Mouse (Mus musculus) stomach, embryonic 14.5 days (tissue): ENCODE data around the gene Ttc30a2. TPM values are rescaled to one million over a fixed set of nuclear protein-coding genes. Genes with fewer than 3 reads are reported as not detected.
"Not testable (repeated sequence)": the region's sequence is repeated elsewhere in the genome, so short reads cannot be mapped to it uniquely, and the experiment has no call there.

ENCODE experiments used
- ATAC-seq: fragments of 200-750 bp; cut with Nextera tagmentation; 2 replicates; pipeline ENCODE4 v1.8.0; 2017; ENCODE audit warnings: low read depth, moderate TSS enrichment; ENCODE audit not compliant: insufficient number of reproducible peaks, insufficient read depth, low FRiP score
- H3K27ac ChIP-seq: fragments of 300-500 bp; sonication (generic); 2 replicates; pipeline ENCODE4 v1.5.1; 2014; ENCODE audit warnings: mild to moderate bottlenecking, low read length, moderate library complexity, mixed read lengths
- H3K27me3 ChIP-seq: fragments of 300-500 bp; sonication (generic); 2 replicates; pipeline ENCODE4 v1.6.1; 2014; ENCODE audit warnings: low read length, control low read depth, mixed read lengths; ENCODE audit not compliant: control insufficient read depth, insufficient read depth
- H3K36me3 ChIP-seq: fragments of 300-500 bp; sonication (generic); 2 replicates; pipeline ENCODE4 v1.6.1; 2014; ENCODE audit warnings: mild to moderate bottlenecking, control low read depth, low read length, moderate library complexity, mixed read lengths; ENCODE audit not compliant: control insufficient read depth, insufficient read depth
- H3K4me1 ChIP-seq: fragments of 300-500 bp; sonication (generic); 2 replicates; pipeline ENCODE4 v1.6.1; 2014; ENCODE audit warnings: low read length, control low read depth, mixed read lengths; ENCODE audit not compliant: control insufficient read depth, insufficient read depth
- H3K4me2 ChIP-seq: fragments of 300-500 bp; sonication (generic); replicated peaks from 2 replicates; pipeline ENCODE4 v1.6.1; 2014; ENCODE audit warnings: low read depth, low read length, control low read depth
- H3K4me3 ChIP-seq: fragments of 300-500 bp; sonication (generic); 2 replicates; pipeline ENCODE4 v1.5.1; 2014; ENCODE audit warnings: low read depth, low read length, control low read depth
- H3K9ac ChIP-seq: fragments of 300-500 bp; sonication (generic); replicated peaks from 2 replicates; pipeline ENCODE4 v1.6.1; 2014; ENCODE audit warnings: low read depth, mild to moderate bottlenecking, control low read depth, low read length, moderate library complexity, mixed read lengths
- H3K9me3 ChIP-seq: fragments of 300-500 bp; sonication (generic); 2 replicates; pipeline ENCODE4 v1.6.1; 2016; ENCODE audit warnings: low read depth, low read length, control low read depth; ENCODE audit not compliant: control insufficient read depth
- WGBS: fragments of 180-500 bp; shearing (Covaris S2); extraction: QIAGEN DNeasy Blood & Tissue Kit; methylation state at CpG from one replicate; pipeline ENCODE4 v1.1.7; 2014; 5-methylcytosine and 5-hydroxymethylcytosine counted together
- polyA plus RNA-seq: library from polyadenylated mRNA; unstranded; fragments of >200 nt; fragmentation: Nextera tagmentation; extraction: Ambion mirVana; gene quantifications from 2 replicates; pipeline ENCODE4 v1.2.1, GENCODE M21; 2014

The Ttc30a2 gene
- polyA plus RNA-seq, 1 experiment from 2014 or later = 0.42 TPM

GRCm38 (mm10) chr2:75987739-75988138, 9.8 kb upstream of the Ttc30a2 start:
- H3K4me3 ChIP-seq = no peak overlapping the region
- no peaks in the 10 kb centered on the region for H3K9me3 ChIP-seq
- 61% methylated on average over 9 of the region's 9 CpGs for WGBS
- no peaks in the 10 kb centered on the region for H3K27me3 ChIP-seq
- peaks cover 27% of the 10 kb centered on the region for H3K4me1 ChIP-seq
- H3K36me3 ChIP-seq = no peaks in the 10 kb centered on the region
- no peak for ATAC-seq
- H3K4me2 ChIP-seq = no peak overlapping the region
- H3K27ac ChIP-seq = no peak overlapping the region
- no peak overlapping the region for H3K9ac ChIP-seq

GRCm38 (mm10) chr2:75985124-75985523, 7.2 kb upstream of the Ttc30a2 start:
- WGBS = 2% methylated on average over 2 of the region's 2 CpGs

GRCm38 (mm10) chr2:75983847-75984246, 5.9 kb upstream of the Ttc30a2 start:
- no peak overlapping the region for H3K27ac ChIP-seq
- no peak for ATAC-seq
- H3K9ac ChIP-seq = no peak overlapping the region
- H3K4me3 ChIP-seq = no peak overlapping the region
- no peak overlapping the region for H3K4me2 ChIP-seq
- H3K36me3 ChIP-seq = no peaks in the 10 kb centered on the region
- no peaks in the 10 kb centered on the region for H3K27me3 ChIP-seq
- no peaks in the 10 kb centered on the region for H3K9me3 ChIP-seq
- peaks cover 16% of the 10 kb centered on the region for H3K4me1 ChIP-seq
- 79% methylated on average over 3 of the region's 3 CpGs for WGBS

More at GRCm38 (mm10) chr2:75985124-75985523, 7.2 kb upstream of the Ttc30a2 start:
- no peak overlapping the region for H3K9ac ChIP-seq
- H3K27ac ChIP-seq = no peak overlapping the region
- peaks cover 20% of the 10 kb centered on the region for H3K4me1 ChIP-seq
- peak; percentile 59; the same call in 1 of the 2 replicates for ATAC-seq
- no peak overlapping the region for H3K4me3 ChIP-seq
- no peak overlapping the region for H3K4me2 ChIP-seq
- no peaks in the 10 kb centered on the region for H3K36me3 ChIP-seq
- H3K9me3 ChIP-seq = no peaks in the 10 kb centered on the region
- H3K27me3 ChIP-seq = no peaks in the 10 kb centered on the region

- H3K4me3 ChIP-seq = no peak overlapping the region
- ATAC-seq = no peak
- no peak overlapping the region for H3K4me2 ChIP-seq
- H3K4me1 ChIP-seq = peaks cover 8% of the 10 kb centered on the region
- H3K9ac ChIP-seq = no peak overlapping the region
- H3K27me3 ChIP-seq = no peaks in the 10 kb centered on the region
- no peak overlapping the region for H3K27ac ChIP-seq
- WGBS = 96% methylated on average over 3 of the region's 3 CpGs
- H3K9me3 ChIP-seq = no peaks in the 10 kb centered on the region
- H3K36me3 ChIP-seq = no peaks in the 10 kb centered on the region
Observed at GRCm38 (mm10) chr2:75983091-75983490, 5.1 kb upstream of the Ttc30a2 start.

- H3K27me3 ChIP-seq = no peaks in the 10 kb centered on the region
- no peak overlapping the region for H3K4me3 ChIP-seq
- H3K27ac ChIP-seq = no peak overlapping the region
- H3K9me3 ChIP-seq = no peaks in the 10 kb centered on the region
- H3K9ac ChIP-seq = no peak overlapping the region
- ATAC-seq = no peak
- WGBS = 93% methylated on average over 4 of the region's 4 CpGs
- peaks cover 4% of the 10 kb centered on the region; the same call in 1 of the 2 replicates for H3K4me1 ChIP-seq
- no peak overlapping the region for H3K4me2 ChIP-seq
- H3K36me3 ChIP-seq = no peaks in the 10 kb centered on the region
Observed at GRCm38 (mm10) chr2:75982626-75983025, 4.7 kb upstream of the Ttc30a2 start.

DNA sequence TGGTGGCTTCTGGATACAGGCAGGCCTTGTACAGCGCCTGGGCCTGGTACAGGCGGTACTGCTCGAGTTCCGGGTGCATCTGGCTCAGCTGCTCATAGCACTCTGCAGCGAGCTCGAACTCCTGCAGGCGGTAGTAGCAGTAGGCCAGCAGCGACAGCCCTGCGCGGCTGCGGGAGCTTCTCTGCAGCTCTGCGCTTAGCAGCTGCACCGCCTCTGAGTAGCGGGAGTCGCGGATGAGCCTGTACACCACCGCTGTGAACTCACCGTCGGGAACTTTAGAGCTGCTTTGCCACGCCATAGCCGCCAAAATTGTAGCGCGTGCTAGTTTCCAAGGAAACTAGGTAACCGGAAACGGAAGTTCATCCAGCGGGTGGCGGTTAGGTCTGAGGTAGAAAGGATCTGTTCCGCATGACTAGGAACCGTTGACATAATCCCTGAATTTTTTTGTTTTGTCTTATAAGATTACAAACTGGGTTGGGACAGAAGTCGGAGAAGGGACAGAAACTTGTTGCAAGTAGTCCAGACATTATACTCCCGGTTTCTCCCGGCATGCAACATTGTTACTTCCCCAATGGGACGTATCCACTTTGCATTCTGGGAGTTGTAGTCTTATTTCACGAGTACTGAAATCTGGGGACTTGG, 3.6 kb upstream of the Ttc30a2 start, which contains the start of gene Ttc30a1:
Gene Ttc30a1 (minus strand): TSS at position 528 of the 642 bp plus-strand sequence.
- Histone ChIP-seq H3K9ac (peak within 1 kb of the TSS; percentile 33), H3K4me3 (peak within 1 kb of the TSS; percentile 41), H3K27ac (peak within 1 kb of the TSS; percentile 28; the same call in 1 of the 2 replicates), H3K4me2 (peak within 1 kb of the TSS; percentile 56)
- ATAC-seq = peak; percentile 59; the same call in 1 of the 2 replicates
- 1% methylated on average over 29 of the region's 34 CpGs for WGBS
- not testable (repeated sequence) for H3K9me3 ChIP-seq, H3K36me3 ChIP-seq, H3K27me3 ChIP-seq, H3K4me1 ChIP-seq

DNA sequence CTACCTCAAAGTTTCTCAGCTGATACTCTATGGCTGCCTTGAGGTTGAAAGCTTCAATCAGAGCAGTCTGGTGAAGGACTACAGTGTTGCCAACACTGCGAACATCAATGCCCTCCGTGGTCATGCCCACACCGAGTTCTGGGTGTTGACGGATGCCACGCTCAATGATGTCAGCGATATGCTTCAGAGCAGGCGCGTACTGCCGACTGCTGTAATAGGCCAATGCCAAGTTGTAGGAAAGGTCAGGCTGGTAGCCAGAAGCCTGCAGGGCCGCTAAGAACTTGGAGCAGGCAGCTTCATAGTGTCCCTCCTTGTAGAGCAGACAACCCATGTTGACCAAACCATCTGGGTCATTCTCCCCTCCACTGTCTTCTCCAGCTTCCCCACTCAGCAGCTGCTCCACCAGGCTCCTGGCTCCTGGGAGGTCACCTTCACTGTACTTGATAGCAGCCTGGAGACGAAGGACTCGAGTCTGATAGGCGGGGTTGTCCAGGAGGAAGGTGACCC, 3.0 kb upstream of the Ttc30a2 start:
- not testable (repeated sequence) for H3K9me3 ChIP-seq, H3K27me3 ChIP-seq, ATAC-seq, H3K9ac ChIP-seq, H3K27ac ChIP-seq, H3K4me1 ChIP-seq, H3K36me3 ChIP-seq
- 91% methylated on average over 13 of the region's 13 CpGs for WGBS
- Histone ChIP-seq H3K4me3 (peak overlapping the region; percentile 41), H3K4me2 (peak overlapping the region; percentile 56)

DNA sequence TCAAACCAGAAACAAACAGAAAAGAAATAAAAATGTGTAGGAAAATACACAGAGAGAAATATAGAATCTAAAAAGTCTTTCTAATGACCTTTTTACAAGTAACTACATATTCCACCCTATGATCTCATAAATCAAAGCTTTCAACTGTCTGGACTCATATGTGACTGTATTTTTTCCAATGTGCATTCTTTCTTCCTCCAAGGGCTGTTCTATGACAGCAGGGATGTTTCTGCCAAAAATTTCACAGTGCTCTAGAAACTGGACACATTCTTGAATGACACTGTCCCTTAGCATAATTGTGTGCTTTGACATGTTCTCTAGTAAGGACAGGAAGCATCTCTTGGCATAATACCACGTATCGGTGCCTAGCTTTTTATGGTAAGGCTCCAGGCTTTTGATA, 1.9 kb downstream of the Ttc30a2 start:
- not testable (repeated sequence) for H3K9me3 ChIP-seq, H3K9ac ChIP-seq, H3K4me2 ChIP-seq, H3K36me3 ChIP-seq, H3K4me3 ChIP-seq, H3K4me1 ChIP-seq, ATAC-seq, H3K27me3 ChIP-seq, H3K27ac ChIP-seq
- WGBS = 72% methylated on average over 2 of the region's 2 CpGs

DNA sequence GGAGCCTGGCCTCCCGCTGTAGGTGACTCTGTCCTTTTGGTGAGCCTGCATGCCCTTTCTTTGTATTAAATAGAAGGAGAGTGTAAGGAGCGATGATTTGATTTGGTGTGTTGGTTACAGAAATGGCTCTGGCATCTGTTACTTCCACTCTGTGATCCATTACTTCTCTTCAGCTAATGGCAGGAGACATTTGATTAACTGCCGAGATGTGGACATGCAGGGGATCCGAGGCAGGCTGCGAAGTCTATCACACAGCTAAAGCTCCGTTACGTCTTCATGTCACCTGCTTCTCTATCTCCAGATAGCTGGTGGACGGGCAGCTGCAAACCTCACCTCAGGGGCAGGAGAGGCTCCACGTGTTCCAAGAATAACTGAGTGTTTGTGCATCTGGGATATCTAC, 3.8 kb downstream of the Ttc30a2 start:
- no peak for ATAC-seq
- no peak overlapping the region for H3K27ac ChIP-seq
- no peaks in the 10 kb centered on the region for H3K27me3 ChIP-seq
- no peak overlapping the region for H3K9ac ChIP-seq
- H3K9me3 ChIP-seq = no peaks in the 10 kb centered on the region
- 54% methylated on average over 9 of the region's 9 CpGs for WGBS
- no peak overlapping the region for H3K4me3 ChIP-seq
- no peaks in the 10 kb centered on the region for H3K36me3 ChIP-seq
- H3K4me2 ChIP-seq = no peak overlapping the region
- H3K4me1 ChIP-seq = no peaks in the 10 kb centered on the region
